Mouse (Mus musculus) hindbrain, embryonic 15.5 days (tissue): ENCODE data around the gene Cap1. TPM values are rescaled to one million over a fixed set of nuclear protein-coding genes. Genes with fewer than 3 reads are reported as not detected.
A peak's percentile ranks its signal among the peaks of the same experiment; 100 is the strongest.

Source experiments
- ATAC-seq: fragments of 200-750 bp; cut with Nextera tagmentation; 2 replicates; pipeline ENCODE4 v1.8.0; 2017; ENCODE audit warnings: low read depth, moderate number of reproducible peaks, moderate TSS enrichment; ENCODE audit not compliant: low FRiP score
- H3K27ac ChIP-seq: fragments of 300-500 bp; sonication (generic); replicated peaks from 2 replicates; pipeline ENCODE4 v1.5.1; 2015; ENCODE audit warnings: mild to moderate bottlenecking, inconsistent platforms
- H3K27me3 ChIP-seq: fragments of 300-500 bp; sonication (generic); 2 replicates; pipeline ENCODE4 v1.6.1; 2015; ENCODE audit warnings: control low read depth, inconsistent platforms
- H3K36me3 ChIP-seq: fragments of 300-500 bp; sonication (generic); 2 replicates; pipeline ENCODE4 v1.6.1; 2015; ENCODE audit warnings: control low read depth, inconsistent platforms
- H3K4me1 ChIP-seq: fragments of 300-500 bp; sonication (generic); replicated peaks from 2 replicates; pipeline ENCODE4 v1.6.1; 2015; ENCODE audit warnings: control low read depth, inconsistent platforms
- H3K4me2 ChIP-seq: fragments of 300-500 bp; sonication (generic); 2 replicates; pipeline ENCODE4 v1.6.1; 2015; ENCODE audit warnings: moderate library complexity, mild to moderate bottlenecking, inconsistent platforms
- H3K4me3 ChIP-seq: fragments of 300-500 bp; sonication (generic); 2 replicates; pipeline ENCODE4 v1.5.1; 2015; ENCODE audit warnings: mild to moderate bottlenecking, inconsistent platforms
- H3K9ac ChIP-seq: fragments of 300-500 bp; sonication (generic); 2 replicates; pipeline ENCODE4 v1.6.1; 2015; ENCODE audit warnings: inconsistent platforms
- H3K9me3 ChIP-seq: fragments of 300-500 bp; sonication (generic); 2 replicates; pipeline ENCODE4 v1.6.1; 2016; ENCODE audit warnings: control low read depth, inconsistent platforms
- WGBS: fragments of 180-500 bp; shearing (Covaris S2); methylation state at CpG from one replicate; pipeline ENCODE4 v1.1.7; 2015; 5-methylcytosine and 5-hydroxymethylcytosine counted together
- polyA plus RNA-seq: library from polyadenylated mRNA; unstranded; fragments of >200 nt; fragmentation: Nextera tagmentation; extraction: Ambion mirVana; gene quantifications from 2 replicates; pipeline ENCODE4 v1.2.1, GENCODE M21; 2015

Gene Cap1
- polyA plus RNA-seq, 1 experiment from 2014 or later: 72.8 TPM

GRCm38 (mm10) chr4:122884481-122885340 lies 1.1 kb downstream of the Cap1 start:
- peak overlapping the region; percentile 64 for H3K4me2 ChIP-seq
- no peak for ATAC-seq
- peak overlapping the region; percentile 100; the same call in 1 of the 2 replicates for H3K27ac ChIP-seq
- H3K9me3 ChIP-seq: no peaks in the 10 kb centered on the region
- H3K27me3 ChIP-seq: no peaks in the 10 kb centered on the region
- peak overlapping the region; percentile 79 for H3K4me3 ChIP-seq
- H3K36me3 ChIP-seq: no peaks in the 10 kb centered on the region
- 50% methylated on average over 12 of the region's 12 CpGs for WGBS
- H3K4me1 ChIP-seq: peaks cover 42% of the 10 kb centered on the region
- peak overlapping the region; percentile 83 for H3K9ac ChIP-seq

- H3K9ac ChIP-seq: 0 out of 2 replicates have a peak overlapping the region, but pooled peaks have one; percentile 22
- 0 out of 2 replicates have a peak overlapping the region, but pooled peaks have one; percentile 27 for H3K27ac ChIP-seq
- no peaks in the 10 kb centered on the region for H3K9me3 ChIP-seq
- peak overlapping the region; percentile 64 for H3K4me2 ChIP-seq
- no peaks in the 10 kb centered on the region for H3K27me3 ChIP-seq
- ATAC-seq: no peak
- 75% methylated on average over 2 of the region's 2 CpGs for WGBS
- peaks cover 42% of the 10 kb centered on the region for H3K4me1 ChIP-seq
- no peaks in the 10 kb centered on the region for H3K36me3 ChIP-seq
- H3K4me3 ChIP-seq: peak overlapping the region; percentile 79
Measured at GRCm38 (mm10) chr4:122884051-122884450, 1.8 kb downstream of the Cap1 start.

GRCm38 (mm10) chr4:122883294-122883693 lies 2.6 kb downstream of the Cap1 start:
- ATAC-seq: no peak
- Histone ChIP-seq H3K9ac (0 out of 2 replicates have a peak overlapping the region, but pooled peaks have one; percentile 22), H3K36me3 (no peaks in the 10 kb centered on the region), H3K9me3 (no peaks in the 10 kb centered on the region), H3K27ac (no peak overlapping the region), H3K27me3 (no peaks in the 10 kb centered on the region), H3K4me2 (peak overlapping the region; percentile 64; the same call in 1 of the 2 replicates), H3K4me1 (peaks cover 42% of the 10 kb centered on the region), H3K4me3 (0 out of 2 replicates have a peak overlapping the region, but pooled peaks have one; percentile 79)
- WGBS: 95% methylated on average over 3 of the region's 3 CpGs

GRCm38 (mm10) chr4:122882544-122882943 lies 3.3 kb downstream of the Cap1 start:
- WGBS: 75% methylated on average over 3 of the region's 3 CpGs
- H3K4me2 ChIP-seq: no peak overlapping the region
- H3K4me3 ChIP-seq: no peak overlapping the region
- H3K27me3 ChIP-seq: no peaks in the 10 kb centered on the region
- no peaks in the 10 kb centered on the region for H3K36me3 ChIP-seq
- ATAC-seq: no peak
- no peak overlapping the region for H3K27ac ChIP-seq
- H3K9ac ChIP-seq: no peak overlapping the region
- H3K4me1 ChIP-seq: peaks cover 41% of the 10 kb centered on the region
- no peaks in the 10 kb centered on the region for H3K9me3 ChIP-seq

GRCm38 (mm10) chr4:122878333-122879070 lies 7.4 kb downstream of the Cap1 start:
- 95% methylated on average over 2 of the region's 2 CpGs for WGBS
- no peak for ATAC-seq
- H3K9me3 ChIP-seq: no peaks in the 10 kb centered on the region
- peaks cover 16% of the 10 kb centered on the region for H3K4me1 ChIP-seq
- H3K4me3 ChIP-seq: no peak overlapping the region
- H3K4me2 ChIP-seq: no peak overlapping the region
- no peak overlapping the region for H3K9ac ChIP-seq
- H3K27ac ChIP-seq: no peak overlapping the region
- H3K27me3 ChIP-seq: no peaks in the 10 kb centered on the region
- no peaks in the 10 kb centered on the region for H3K36me3 ChIP-seq

GRCm38 (mm10) chr4:122873512-122873911 lies 12.3 kb downstream of the Cap1 start:
- Histone ChIP-seq H3K27ac (no peak overlapping the region), H3K4me1 (no peaks in the 10 kb centered on the region), H3K4me3 (no peak overlapping the region), H3K27me3 (no peaks in the 10 kb centered on the region), H3K9me3 (no peaks in the 10 kb centered on the region), H3K36me3 (peaks cover 30% of the 10 kb centered on the region), H3K9ac (no peak overlapping the region), H3K4me2 (no peak overlapping the region)
- 88% methylated on average over 4 of the region's 4 CpGs for WGBS
- ATAC-seq: no peak

- Histone ChIP-seq H3K4me2 (no peak overlapping the region), H3K4me3 (no peak overlapping the region), H3K9ac (no peak overlapping the region), H3K4me1 (no peaks in the 10 kb centered on the region), H3K27ac (no peak overlapping the region), H3K27me3 (no peaks in the 10 kb centered on the region), H3K9me3 (no peaks in the 10 kb centered on the region), H3K36me3 (peaks cover 35% of the 10 kb centered on the region)
- 89% methylated on average over 5 of the region's 5 CpGs for WGBS
- no peak for ATAC-seq
Measured at GRCm38 (mm10) chr4:122873003-122873402, 12.9 kb downstream of the Cap1 start.

GRCm38 (mm10) chr4:122871989-122872388 lies 13.9 kb downstream of the Cap1 start:
- no peaks in the 10 kb centered on the region for H3K4me1 ChIP-seq
- no peak overlapping the region for H3K4me2 ChIP-seq
- H3K9ac ChIP-seq: no peak overlapping the region
- H3K27me3 ChIP-seq: no peaks in the 10 kb centered on the region
- peaks cover 42% of the 10 kb centered on the region for H3K36me3 ChIP-seq
- H3K4me3 ChIP-seq: no peak overlapping the region
- 94% methylated on average over 2 of the region's 2 CpGs for WGBS
- no peak for ATAC-seq
- H3K9me3 ChIP-seq: no peaks in the 10 kb centered on the region
- no peak overlapping the region for H3K27ac ChIP-seq

- no peak overlapping the region for H3K9ac ChIP-seq
- no peaks in the 10 kb centered on the region for H3K27me3 ChIP-seq
- no peak overlapping the region for H3K4me2 ChIP-seq
- H3K36me3 ChIP-seq: peaks cover 47% of the 10 kb centered on the region
- no peak overlapping the region for H3K4me3 ChIP-seq
- no peak overlapping the region for H3K27ac ChIP-seq
- WGBS: 92% methylated on average over 11 of the region's 11 CpGs
- no peaks in the 10 kb centered on the region for H3K4me1 ChIP-seq
- no peak for ATAC-seq
- H3K9me3 ChIP-seq: no peaks in the 10 kb centered on the region
Measured at GRCm38 (mm10) chr4:122871269-122871668, 14.6 kb downstream of the Cap1 start.

- Histone ChIP-seq H3K9me3 (no peaks in the 10 kb centered on the region), H3K36me3 (peaks cover 52% of the 10 kb centered on the region), H3K4me3 (no peak overlapping the region), H3K27ac (no peak overlapping the region), H3K9ac (no peak overlapping the region), H3K4me2 (no peak overlapping the region), H3K27me3 (no peaks in the 10 kb centered on the region), H3K4me1 (no peaks in the 10 kb centered on the region)
- no peak for ATAC-seq
- 92% methylated on average over 5 of the region's 5 CpGs for WGBS
Measured at GRCm38 (mm10) chr4:122870741-122871140, 15.1 kb downstream of the Cap1 start.

- Histone ChIP-seq H3K4me1 (no peaks in the 10 kb centered on the region), H3K9me3 (no peaks in the 10 kb centered on the region), H3K4me2 (no peak overlapping the region), H3K4me3 (no peak overlapping the region), H3K27me3 (no peaks in the 10 kb centered on the region), H3K27ac (no peak overlapping the region), H3K36me3 (peaks cover 59% of the 10 kb centered on the region), H3K9ac (no peak overlapping the region)
- no peak for ATAC-seq
Measured at GRCm38 (mm10) chr4:122870027-122870426, 15.8 kb downstream of the Cap1 start.

- no peaks in the 10 kb centered on the region for H3K9me3 ChIP-seq
- no peak overlapping the region for H3K9ac ChIP-seq
- H3K4me2 ChIP-seq: no peak overlapping the region
- peaks cover 78% of the 10 kb centered on the region for H3K36me3 ChIP-seq
- no peak overlapping the region for H3K4me3 ChIP-seq
- H3K27me3 ChIP-seq: no peaks in the 10 kb centered on the region
- no peaks in the 10 kb centered on the region for H3K4me1 ChIP-seq
- 94% methylated on average over 1 of the region's 1 CpGs for WGBS
- no peak overlapping the region for H3K27ac ChIP-seq
- no peak for ATAC-seq
Measured at GRCm38 (mm10) chr4:122868041-122868440, 17.8 kb downstream of the Cap1 start.
